In the genomic region with DNA sequence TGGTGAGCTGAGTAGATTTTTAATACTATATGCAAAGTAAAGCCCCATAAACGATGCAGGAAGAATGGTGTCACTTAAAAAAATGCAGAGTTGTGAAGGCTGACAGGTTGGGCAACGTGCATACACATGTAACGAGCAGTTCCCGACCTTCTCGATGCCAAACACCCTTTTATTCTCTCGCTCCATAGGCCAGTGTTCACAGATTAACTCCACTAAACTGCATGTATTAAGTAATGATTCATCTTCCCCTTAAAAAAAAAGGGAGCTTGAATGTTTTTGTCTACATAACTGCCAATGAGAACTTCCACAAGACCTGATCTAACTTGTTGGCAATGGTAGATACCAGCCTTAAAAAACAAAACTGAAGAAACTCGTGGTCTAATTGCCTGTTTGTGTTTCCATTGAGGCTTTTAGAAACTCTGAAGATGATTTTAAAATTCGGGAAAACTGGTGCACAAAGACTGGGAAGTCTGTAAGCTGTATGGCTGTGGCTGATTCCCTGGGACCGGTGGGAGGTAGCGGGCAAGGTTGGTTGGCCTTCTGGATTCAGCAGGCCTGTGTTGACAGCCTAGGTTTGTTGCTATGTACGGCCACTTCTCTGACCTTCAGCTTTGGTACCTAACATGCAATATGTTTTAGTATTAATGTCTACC, we compare ENCODE assay signal across 8 mouse cellular contexts. TPM values are rescaled to one million over a fixed set of nuclear protein-coding genes. Genes with fewer than 3 reads are reported as not detected.
DNase-seq lines count a peak whose midpoint lies in the region; ATAC-seq and TF ChIP-seq lines count a peak whose summit lies in the region.

No protein-coding gene starts in this region.

- H3K4me3 ChIP-seq in forebrain, embryonic 16.5 days (replicated peaks; ENCODE audit: low read length) = no peak overlapping the region; the same call in 1 of the 2 replicates
- H3K4me3 ChIP-seq in limb, embryonic 14.5 days (replicated peaks; ENCODE audit: low read length) = no peak overlapping the region

- no peak for ATAC-seq in forebrain, embryonic 16.5 days
- no peak for ATAC-seq in limb, embryonic 14.5 days (ENCODE audit: low FRiP score, low read depth)
- no peak for ATAC-seq in megakaryocyte progenitor cell, adult 5-6 weeks (replicated peaks; ENCODE audit: poor library complexity)

- H3K27me3 ChIP-seq in forebrain, embryonic 16.5 days (replicated peaks; ENCODE audit: control insufficient read depth, insufficient read depth, low read length) = no peaks in the 10 kb centered on the region
- H3K27me3 ChIP-seq in limb, embryonic 14.5 days (ENCODE audit: control insufficient read depth, insufficient read depth, low read length) = no peaks in the 10 kb centered on the region

- peak overlapping the region; percentile 89; the same call in 1 of the 2 replicates for H3K27ac ChIP-seq in forebrain, embryonic 16.5 days (ENCODE audit: low read length)
- H3K27ac ChIP-seq in limb, embryonic 14.5 days (replicated peaks; ENCODE audit: low read depth, low read length) = no peak overlapping the region

- TF ChIP-seq POLR2A in limb, embryonic 14.5 days (IDR thresholded peaks at IDR 0.05; ENCODE audit: borderline replicate concordance, extremely low read depth, insufficient read depth, insufficient read length) = no peak

- peaks cover 25% of the 10 kb centered on the region for H3K4me1 ChIP-seq in forebrain, embryonic 16.5 days (replicated peaks; ENCODE audit: control insufficient read depth, insufficient read depth, low read length)
- peaks cover 13% of the 10 kb centered on the region for H3K4me1 ChIP-seq in limb, embryonic 14.5 days (ENCODE audit: control insufficient read depth, insufficient read depth, low read length)

- H3K4me2 ChIP-seq in forebrain, embryonic 16.5 days (ENCODE audit: low read length) = peak overlapping the region; percentile 68
- peak overlapping the region; percentile 67; the same call in 1 of the 2 replicates for H3K4me2 ChIP-seq in limb, embryonic 14.5 days (replicated peaks; ENCODE audit: low read depth, low read length, severe bottlenecking)

- whole genome bisulfite sequencing in forebrain, embryonic 16.5 days = 33% methylated on average over 11 of the region's 11 CpGs
- 66% methylated on average over 11 of the region's 11 CpGs for WGBS in limb, embryonic 14.5 days

- no peak overlapping the region for H3K9ac ChIP-seq in forebrain, embryonic 16.5 days (replicated peaks; ENCODE audit: low read depth, low read length)
- no peak overlapping the region for H3K9ac ChIP-seq in limb, embryonic 14.5 days (ENCODE audit: low read depth, low read length, severe bottlenecking)

- no peaks in the 10 kb centered on the region for H3K9me3 ChIP-seq in forebrain, embryonic 16.5 days (ENCODE audit: control insufficient read depth, low read length)
- H3K9me3 ChIP-seq in limb, embryonic 14.5 days (ENCODE audit: control insufficient read depth, low read length) = no peaks in the 10 kb centered on the region

- peak; percentile 23 to 38 for DNase-seq in cerebellum, adult 18-20 months
- DNase-seq in cerebellum, postnatal 4 days (ENCODE audit: low spot score in 2 of 2) = no peak
- DNase-seq in 416B (ENCODE audit: low read depth) = peak; percentile 42
- no peak for DNase-seq in limb, embryonic 14.5 days (ENCODE audit: low spot score)
- DNase-seq in spleen, postnatal 36 days (ENCODE audit: low spot score in 2 of 2) = no peak
- no peak for DNase-seq in adrenal gland, adult 2 months

- no peaks in the 10 kb centered on the region for H3K36me3 ChIP-seq in forebrain, embryonic 16.5 days (ENCODE audit: control insufficient read depth, insufficient read depth)
- no peaks in the 10 kb centered on the region; the same call in 1 of the 2 replicates for H3K36me3 ChIP-seq in limb, embryonic 14.5 days (ENCODE audit: control insufficient read depth, insufficient read depth, low read length)

RNA-seq across cellular contexts. Expression of a gene that starts 32.0 kb away (rescaled TPM):
- 52.3 and 54.0 TPM in 2 replicates for polyA plus RNA-seq in forebrain, embryonic 16.5 days (2015; fragmentation: Nextera tagmentation; extraction: Ambion mirVana)
- polyA plus RNA-seq in limb, embryonic 14.5 days (2012; rRNA removed) = 2.8 and 3.8 TPM in 2 replicates
- polyA plus RNA-seq in limb, embryonic 14.5 days (2014; fragmentation: Nextera tagmentation; extraction: Ambion mirVana) = 14.9 and 16.8 TPM in 2 replicates
- total RNA-seq in adrenal gland, adult 2 months (2021) = 10 to 100 TPM; 63.1 to 73.9 TPM
- polyA plus RNA-seq in adrenal gland, adult 2 months (2012; rRNA removed) = 13.6 and 17.4 TPM in 2 replicates
- total RNA-seq in megakaryocyte progenitor cell, adult 5-6 weeks (2015) = 23.5 and 27.8 TPM in 2 replicates
- total RNA-seq in megakaryocyte progenitor cell, adult 5-6 weeks (2017) = 24.2 and 25.7 TPM in 2 replicates

Comparison
In these comparisons a context has a peak if more than half of its experiments do, and no peak if none do; other contexts are left out.
1. DNase-seq: peak in cerebellum, adult 18-20 months (2 of 2) and 416B (single experiment); none in cerebellum, postnatal 4 days (0 of 2), limb, embryonic 14.5 days (single experiment), spleen, postnatal 36 days (0 of 2) and adrenal gland, adult 2 months (single experiment).